18 mouse cellular contexts compared by ENCODE assay signal in the genomic region with DNA sequence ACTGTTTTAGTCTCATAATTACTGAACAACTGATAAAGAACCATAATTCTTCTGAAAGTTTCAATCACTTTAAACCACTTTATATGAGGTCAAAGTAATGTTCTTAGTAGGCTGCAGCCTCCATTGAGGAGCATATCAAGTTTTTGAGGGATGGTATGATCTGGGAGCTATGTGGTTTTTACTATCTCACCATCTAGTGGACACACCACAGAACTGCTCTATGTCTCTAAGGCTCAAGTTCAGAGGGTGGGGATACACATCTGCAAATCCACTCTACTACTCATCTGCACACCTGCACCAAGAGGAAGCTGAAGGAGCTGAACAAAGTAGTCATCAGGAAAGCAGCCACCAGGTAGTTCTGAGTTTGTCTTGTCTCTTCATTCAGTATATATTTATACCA.
A peak's percentile ranks its signal among the peaks of the same experiment; 100 is the strongest.
DNase-seq lines count a peak whose midpoint lies in the region; ATAC-seq and TF ChIP-seq lines count a peak whose summit lies in the region.
"Had no signal": no experiment of that assay in that cellular context is flagged by ENCODE, and none has a peak within 500 bp of the region (broad histone marks: within the 10 kb centered on the region; RNA-seq: fewer than 3 reads in every experiment).

No protein-coding gene starts in this region.

- intact Hi-C loops in heart, adult 2 months (cut with DNase I), result no loop called here

- ATAC-seq in midbrain, postnatal 0 days (ENCODE audit: low FRiP score), result no peak
- ATAC-seq in midbrain, embryonic 16.5 days, result no peak
- ATAC-seq in liver, postnatal 0 days, result no peak
- ATAC-seq: CD4-positive, CD25-positive, alpha-beta regulatory T cell, adult 4 months; forebrain, embryonic 13.5 days had no signal

- no peak for TF ChIP-seq POLR2A in heart, adult 2 months (IDR thresholded peaks at IDR 0.05; ENCODE audit: insufficient read depth, low read depth, low read length)

- H3K9me3 ChIP-seq in heart, embryonic 10.5 days, result no peaks in the 10 kb centered on the region
- no peaks in the 10 kb centered on the region for H3K9me3 ChIP-seq in midbrain, postnatal 0 days (ENCODE audit: low read length)
- H3K9me3 ChIP-seq in midbrain, embryonic 16.5 days (replicated peaks; ENCODE audit: control insufficient read depth, low read length, poor library complexity, severe bottlenecking), result no peaks in the 10 kb centered on the region
- no peaks in the 10 kb centered on the region for H3K9me3 ChIP-seq in E14TG2a.4 (ENCODE audit: low read length)
- H3K9me3 ChIP-seq in liver, postnatal 0 days (ENCODE audit: low read length), result no peaks in the 10 kb centered on the region
- H3K9me3 ChIP-seq: forebrain, embryonic 13.5 days; hindbrain, embryonic 10.5 days; limb, embryonic 15.5 days had no signal

- TF ChIP-seq EP300 in heart, adult 2 months (IDR thresholded peaks at IDR 0.05; ENCODE audit: insufficient read depth, low read depth, low read length), result no peak
- TF ChIP-seq EP300 in liver, postnatal 0 days (IDR thresholded peaks at IDR 0.05; ENCODE audit: low read depth), result no peak

- DNase-seq in heart, adult 2 months, result no peak
- no peak for DNase-seq in heart, embryonic 10.5 days (ENCODE audit: low spot score)
- DNase-seq in midbrain, postnatal 0 days (ENCODE audit: low spot score), result no peak
- DNase-seq in brain, adult 2 months (ENCODE audit: low read depth, low spot score), result peak; percentile 4
- no peak for DNase-seq in liver, postnatal 0 days
- no peak for DNase-seq in Muller cell, postnatal 12 days (ENCODE audit: inconsistent ontology term)
- DNase-seq: adrenal gland, postnatal 14 days; cerebellum, adult 11 months; cerebellum, postnatal 10 days; gastrocnemius, postnatal 25 days; lung, postnatal 10 days; spleen, adult 18-20 months had no signal

- H3K9ac ChIP-seq in heart, adult 2 months (ENCODE audit: low read depth, low read length), result no peak overlapping the region
- H3K9ac ChIP-seq in midbrain, postnatal 0 days (replicated peaks; ENCODE audit: low read length, poor library complexity, severe bottlenecking), result no peak overlapping the region
- no peak overlapping the region for H3K9ac ChIP-seq in midbrain, embryonic 16.5 days (ENCODE audit: low read depth, low read length)
- no peak overlapping the region for H3K9ac ChIP-seq in liver, postnatal 0 days (replicated peaks)
- H3K9ac ChIP-seq: forebrain, embryonic 13.5 days; limb, embryonic 15.5 days had no signal

- no peak overlapping the region for H3K4me3 ChIP-seq in heart, adult 2 months
- H3K4me3 ChIP-seq in heart, embryonic 10.5 days, result no peak overlapping the region
- no peak overlapping the region for H3K4me3 ChIP-seq in midbrain, postnatal 0 days (ENCODE audit: low read depth, low read length)
- no peak overlapping the region for H3K4me3 ChIP-seq in midbrain, embryonic 16.5 days (ENCODE audit: low read depth, low read length)
- H3K4me3 ChIP-seq in E14TG2a.4 (replicated peaks; ENCODE audit: low read length), result no peak overlapping the region
- H3K4me3 ChIP-seq in liver, postnatal 0 days (ENCODE audit: low read depth, low read length), result no peak overlapping the region
- H3K4me3 ChIP-seq: forebrain, embryonic 13.5 days; hindbrain, embryonic 10.5 days; limb, embryonic 15.5 days had no signal

- no peaks in the 10 kb centered on the region for H3K79me2 ChIP-seq in heart, adult 2 months (replicated peaks; ENCODE audit: control insufficient read depth, insufficient read depth, low read length)

- H3K36me3 ChIP-seq in heart, adult 2 months (ENCODE audit: control insufficient read depth, insufficient read depth, low read length), result no peaks in the 10 kb centered on the region
- no peaks in the 10 kb centered on the region for H3K36me3 ChIP-seq in heart, embryonic 10.5 days
- no peaks in the 10 kb centered on the region for H3K36me3 ChIP-seq in midbrain, postnatal 0 days (ENCODE audit: insufficient read depth, low read length)
- H3K36me3 ChIP-seq in midbrain, embryonic 16.5 days (ENCODE audit: control insufficient read depth, insufficient read depth, low read length), result no peaks in the 10 kb centered on the region
- no peaks in the 10 kb centered on the region for H3K36me3 ChIP-seq in E14TG2a.4 (ENCODE audit: insufficient read depth, low read length)
- H3K36me3 ChIP-seq in liver, postnatal 0 days (replicated peaks; ENCODE audit: insufficient read depth, low read length), result no peaks in the 10 kb centered on the region
- H3K36me3 ChIP-seq: hindbrain, embryonic 10.5 days; limb, embryonic 15.5 days had no signal

- H3K27me3 ChIP-seq in heart, adult 2 months (ENCODE audit: control insufficient read depth, insufficient read depth, low read length), result no peaks in the 10 kb centered on the region
- H3K27me3 ChIP-seq in heart, embryonic 10.5 days (ENCODE audit: insufficient read depth, poor library complexity, severe bottlenecking), result no peaks in the 10 kb centered on the region
- H3K27me3 ChIP-seq in midbrain, postnatal 0 days (ENCODE audit: insufficient read depth, low read length), result no peaks in the 10 kb centered on the region
- no peaks in the 10 kb centered on the region for H3K27me3 ChIP-seq in midbrain, embryonic 16.5 days (ENCODE audit: control insufficient read depth, insufficient read depth, low read depth, low read length)
- no peaks in the 10 kb centered on the region for H3K27me3 ChIP-seq in E14TG2a.4 (ENCODE audit: insufficient read depth, low read length)
- no peaks in the 10 kb centered on the region for H3K27me3 ChIP-seq in liver, postnatal 0 days (ENCODE audit: insufficient read depth, low read length)
- H3K27me3 ChIP-seq: forebrain, embryonic 13.5 days; limb, embryonic 15.5 days had no signal

- no peak overlapping the region for H3K27ac ChIP-seq in heart, adult 2 months
- no peak overlapping the region for H3K27ac ChIP-seq in heart, embryonic 10.5 days
- H3K27ac ChIP-seq in midbrain, postnatal 0 days (ENCODE audit: low read depth, low read length), result no peak overlapping the region
- no peak overlapping the region for H3K27ac ChIP-seq in midbrain, embryonic 16.5 days (ENCODE audit: low read length)
- H3K27ac ChIP-seq in liver, postnatal 0 days (ENCODE audit: low read depth), result no peak overlapping the region
- H3K27ac ChIP-seq: forebrain, embryonic 13.5 days; hindbrain, embryonic 10.5 days; limb, embryonic 15.5 days had no signal

- H3K4me2 ChIP-seq in midbrain, postnatal 0 days (ENCODE audit: low read depth, low read length, poor library complexity, severe bottlenecking), result no peak overlapping the region
- no peak overlapping the region for H3K4me2 ChIP-seq in midbrain, embryonic 16.5 days (ENCODE audit: low read length)
- no peak overlapping the region for H3K4me2 ChIP-seq in liver, postnatal 0 days (ENCODE audit: low read depth, low read length)
- H3K4me2 ChIP-seq: forebrain, embryonic 13.5 days; limb, embryonic 15.5 days had no signal

- no peaks in the 10 kb centered on the region for H3K4me1 ChIP-seq in heart, adult 2 months (ENCODE audit: control insufficient read depth, insufficient read depth, low read length)
- H3K4me1 ChIP-seq in heart, embryonic 10.5 days, result no peaks in the 10 kb centered on the region
- no peaks in the 10 kb centered on the region for H3K4me1 ChIP-seq in midbrain, postnatal 0 days (ENCODE audit: insufficient read depth, low read length)
- no peaks in the 10 kb centered on the region for H3K4me1 ChIP-seq in midbrain, embryonic 16.5 days (ENCODE audit: control insufficient read depth, insufficient read depth, low read length)
- H3K4me1 ChIP-seq in E14TG2a.4 (replicated peaks; ENCODE audit: low read depth, low read length), result no peaks in the 10 kb centered on the region
- H3K4me1 ChIP-seq in liver, postnatal 0 days (ENCODE audit: insufficient read depth), result no peaks in the 10 kb centered on the region
- H3K4me1 ChIP-seq: forebrain, embryonic 13.5 days; hindbrain, embryonic 10.5 days; limb, embryonic 15.5 days had no signal

- 0 out of 2 replicates have a peak, but pooled peaks have one; percentile 5 for TF ChIP-seq CTCF in heart, adult 2 months (IDR thresholded peaks at IDR 0.05)
- TF ChIP-seq CTCF in midbrain, postnatal 0 days (IDR thresholded peaks at IDR 0.05), result peak; percentile 15; the same call in 1 of the 2 replicates
- peak; percentile 10; the same call in 1 of the 2 replicates for TF ChIP-seq CTCF in E14TG2a.4 (conservative IDR thresholded peaks at IDR 0.05; ENCODE audit: low read length)
- TF ChIP-seq CTCF in liver, postnatal 0 days (IDR thresholded peaks at IDR 0.05; ENCODE audit: low read depth), result no peak
